Mouse (Mus musculus) kidney, adult 9 months (tissue): ENCODE results near the gene Epb41l4b.

Experiments used
- DNase-seq: peaks from one replicate; pipeline ENCODE4 v3.0.0; 2022

The Epb41l4b gene

GRCm38 (mm10) chr4:57060319-57060831 is 82.9 kb downstream of the Epb41l4b start:
- no peak for DNase-seq

- no peak for DNase-seq
Observed at GRCm38 (mm10) chr4:57058623-57059022, 84.6 kb downstream of the Epb41l4b start.

GRCm38 (mm10) chr4:57057637-57058036 is 85.6 kb downstream of the Epb41l4b start:
- DNase-seq, result no peak

GRCm38 (mm10) chr4:57055635-57056034 is 87.6 kb downstream of the Epb41l4b start:
- no peak for DNase-seq

- DNase-seq, result no peak
Observed at GRCm38 (mm10) chr4:57049281-57049921, 93.8 kb downstream of the Epb41l4b start.

- no peak for DNase-seq
Observed at GRCm38 (mm10) chr4:57048566-57048965, 94.7 kb downstream of the Epb41l4b start.

- no peak for DNase-seq
Observed at GRCm38 (mm10) chr4:57046160-57046571, 97.1 kb downstream of the Epb41l4b start.

- DNase-seq, result no peak
Observed at GRCm38 (mm10) chr4:57043621-57044020, 99.6 kb downstream of the Epb41l4b start.

- no peak for DNase-seq
Observed at GRCm38 (mm10) chr4:57041661-57042060, 101.6 kb downstream of the Epb41l4b start.

GRCm38 (mm10) chr4:57041211-57041610 is 102.0 kb downstream of the Epb41l4b start:
- no peak for DNase-seq

- no peak for DNase-seq
Observed at GRCm38 (mm10) chr4:57040481-57040880, 102.8 kb downstream of the Epb41l4b start.

- DNase-seq, result no peak
Observed at GRCm38 (mm10) chr4:57039127-57040031, 103.9 kb downstream of the Epb41l4b start.

GRCm38 (mm10) chr4:57037554-57037953 is 105.7 kb downstream of the Epb41l4b start:
- no peak for DNase-seq

- no peak for DNase-seq
Observed at GRCm38 (mm10) chr4:57034169-57034568, 109.1 kb downstream of the Epb41l4b start.

GRCm38 (mm10) chr4:57031440-57031839 is 111.8 kb downstream of the Epb41l4b start:
- DNase-seq, result no peak

- no peak for DNase-seq
Observed at GRCm38 (mm10) chr4:57027954-57028353, 115.3 kb downstream of the Epb41l4b start.

- DNase-seq, result no peak
Observed at GRCm38 (mm10) chr4:57023527-57023926, 119.7 kb downstream of the Epb41l4b start.

- DNase-seq, result no peak
Observed at GRCm38 (mm10) chr4:57021288-57021687, 121.9 kb downstream of the Epb41l4b start.

- DNase-seq, result peak; percentile 70
Observed at GRCm38 (mm10) chr4:57017229-57017628, 126.0 kb downstream of the Epb41l4b start.

- no peak for DNase-seq
Observed at GRCm38 (mm10) chr4:57016366-57017171, 126.7 kb downstream of the Epb41l4b start.

- DNase-seq, result no peak
Observed at GRCm38 (mm10) chr4:57015032-57015431, 128.2 kb downstream of the Epb41l4b start.

GRCm38 (mm10) chr4:57011454-57012046 is 131.7 kb downstream of the Epb41l4b start:
- DNase-seq, result no peak

GRCm38 (mm10) chr4:57010919-57011318 is 132.3 kb downstream of the Epb41l4b start:
- DNase-seq, result no peak
